Mouse (Mus musculus): ENCODE measurements around the gene Dpm3.

Gene Dpm3

GRCm38 (mm10) chr3:89231345-89231744 is 27.8 kb upstream of the Dpm3 start:
- no peak for DNase-seq (ENCODE audit: inconsistent age in 2 of 2, low spot score in 1 of 2)

- DNase-seq (ENCODE audit: inconsistent age in 2 of 2, low spot score in 1 of 2) = no peak
Measured at GRCm38 (mm10) chr3:89231772-89232275, 27.3 kb upstream of the Dpm3 start.

- no peak for DNase-seq (ENCODE audit: inconsistent age in 2 of 2, low spot score in 1 of 2)
Measured at GRCm38 (mm10) chr3:89232614-89233013, 26.5 kb upstream of the Dpm3 start.

GRCm38 (mm10) chr3:89233562-89234110 is 25.5 kb upstream of the Dpm3 start:
- no peak for DNase-seq (ENCODE audit: inconsistent age in 2 of 2, low spot score in 1 of 2)

- no peak for DNase-seq (ENCODE audit: inconsistent age in 2 of 2, low spot score in 1 of 2)
Measured at GRCm38 (mm10) chr3:89236516-89236915, 22.6 kb upstream of the Dpm3 start.

- peak in 1 of 2 experiments; percentile 6 for DNase-seq (ENCODE audit: inconsistent age in 2 of 2, low spot score in 1 of 2)
Measured at GRCm38 (mm10) chr3:89237682-89238081, 21.5 kb upstream of the Dpm3 start.

- DNase-seq (ENCODE audit: inconsistent age in 2 of 2, low spot score in 1 of 2) = peak in 1 of 2 experiments; percentile 6
Measured at GRCm38 (mm10) chr3:89238494-89238893, 20.7 kb upstream of the Dpm3 start.

GRCm38 (mm10) chr3:89242331-89242895 is 16.7 kb upstream of the Dpm3 start:
- DNase-seq (ENCODE audit: inconsistent age in 2 of 2, low spot score in 1 of 2) = peak; percentile 53 to 80

- peak; percentile 28 to 54 for DNase-seq (ENCODE audit: inconsistent age in 2 of 2, low spot score in 1 of 2)
Measured at GRCm38 (mm10) chr3:89243609-89244008, 15.5 kb upstream of the Dpm3 start.

- peak in 1 of 2 experiments; percentile 26 for DNase-seq (ENCODE audit: inconsistent age in 2 of 2, low spot score in 1 of 2)
Measured at GRCm38 (mm10) chr3:89244158-89244981, 14.8 kb upstream of the Dpm3 start.

- peak; percentile 32 to 56 for DNase-seq (ENCODE audit: inconsistent age in 2 of 2, low spot score in 1 of 2)
Measured at GRCm38 (mm10) chr3:89244982-89245687, 14.0 kb upstream of the Dpm3 start.

GRCm38 (mm10) chr3:89245688-89246171 is 13.4 kb upstream of the Dpm3 start, which contains the start of gene Krtcap2:
Gene Krtcap2, plus strand, starts transcription at chr3:89245966.
- DNase-seq (ENCODE audit: inconsistent age in 2 of 2, low spot score in 1 of 2) = peak in 1 of 2 experiments; percentile 38

GRCm38 (mm10) chr3:89246261-89247100 is 12.7 kb upstream of the Dpm3 start, which contains the start of gene Trim46:
Gene Trim46, minus strand, starts transcription at chr3:89246309.
- DNase-seq (ENCODE audit: inconsistent age in 2 of 2, low spot score in 1 of 2) = peak; percentile 91 to 97

GRCm38 (mm10) chr3:89247466-89247865 is 11.7 kb upstream of the Dpm3 start:
- DNase-seq (ENCODE audit: inconsistent age in 2 of 2, low spot score in 1 of 2) = peak; percentile 5 to 47

GRCm38 (mm10) chr3:89250435-89251040 is 8.6 kb upstream of the Dpm3 start:
- DNase-seq (ENCODE audit: inconsistent age in 2 of 2, low spot score in 1 of 2) = peak; percentile 67 to 87

GRCm38 (mm10) chr3:89251365-89251895 is 7.7 kb upstream of the Dpm3 start:
- DNase-seq (ENCODE audit: inconsistent age in 2 of 2, low spot score in 1 of 2) = peak; percentile 72 to 85

GRCm38 (mm10) chr3:89254994-89255393 is 4.2 kb upstream of the Dpm3 start:
- no peak for DNase-seq (ENCODE audit: inconsistent age in 2 of 2, low spot score in 1 of 2)

- DNase-seq (ENCODE audit: inconsistent age in 2 of 2, low spot score in 1 of 2) = peak in 1 of 2 experiments; percentile 6
Measured at GRCm38 (mm10) chr3:89256177-89256576, 3.0 kb upstream of the Dpm3 start.

GRCm38 (mm10) chr3:89260211-89260610 is 1.1 kb downstream of the Dpm3 start:
- no peak for DNase-seq (ENCODE audit: inconsistent age in 2 of 2, low spot score in 1 of 2)
